Mouse (Mus musculus): ENCODE results near the gene Lats1.

The Lats1 gene

DNA sequence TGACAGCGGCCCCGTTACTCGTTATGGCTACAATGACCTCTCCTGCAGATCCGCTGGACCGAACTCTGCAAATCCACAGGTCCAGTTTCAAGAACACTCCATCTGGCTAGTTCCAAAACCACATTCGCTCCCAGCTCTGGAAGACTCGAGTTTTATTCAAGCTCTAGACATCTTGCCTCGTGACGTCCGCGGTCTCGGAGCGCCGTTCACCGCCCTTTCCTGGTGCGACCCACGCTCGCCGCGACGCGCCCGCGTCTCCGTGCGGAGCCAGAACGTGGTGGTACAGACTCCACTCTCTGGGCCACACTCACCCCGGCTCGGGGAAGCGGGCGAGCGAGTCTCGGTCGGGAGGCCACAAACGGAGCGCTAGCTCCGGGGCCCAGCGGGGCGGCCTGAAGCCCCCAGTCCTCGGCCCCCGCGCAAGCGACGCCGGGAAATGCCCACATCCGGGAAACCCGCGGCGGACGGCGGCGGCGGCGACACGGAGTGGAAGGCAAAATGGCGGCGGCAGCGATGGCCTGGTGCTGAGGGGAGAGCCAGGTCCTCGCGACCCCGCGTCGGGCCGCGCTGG lies at the start of gene Lats1, which contains the start of gene Pcmt1:
TSS of gene Lats1 (plus strand) at position 484 of the 571 bp plus-strand sequence.
TSS of gene Pcmt1 (minus strand) at position 406 of the 571 bp plus-strand sequence.
- DNase-seq, result peak; percentile 88

DNA sequence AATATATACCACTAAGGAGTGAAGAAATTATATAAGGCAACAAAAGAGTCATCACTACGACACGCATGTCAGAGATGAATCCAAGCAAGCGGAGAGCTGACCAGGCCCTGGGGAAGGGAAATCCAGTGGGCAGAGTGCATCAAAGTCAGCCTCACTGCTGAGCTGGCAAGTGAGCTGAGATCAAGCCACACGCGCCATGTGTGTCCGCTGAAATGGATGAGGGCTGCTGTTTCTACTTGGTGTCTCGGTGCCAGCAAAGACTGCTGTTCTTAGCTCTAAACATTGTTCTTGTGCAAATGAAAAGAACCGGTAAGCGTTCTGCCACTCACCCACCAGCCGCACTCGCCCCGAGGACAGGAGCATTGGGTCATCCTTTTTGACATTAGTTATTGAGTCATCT lies 40.6 kb upstream of the Lats1 start:
- no peak for DNase-seq

DNA sequence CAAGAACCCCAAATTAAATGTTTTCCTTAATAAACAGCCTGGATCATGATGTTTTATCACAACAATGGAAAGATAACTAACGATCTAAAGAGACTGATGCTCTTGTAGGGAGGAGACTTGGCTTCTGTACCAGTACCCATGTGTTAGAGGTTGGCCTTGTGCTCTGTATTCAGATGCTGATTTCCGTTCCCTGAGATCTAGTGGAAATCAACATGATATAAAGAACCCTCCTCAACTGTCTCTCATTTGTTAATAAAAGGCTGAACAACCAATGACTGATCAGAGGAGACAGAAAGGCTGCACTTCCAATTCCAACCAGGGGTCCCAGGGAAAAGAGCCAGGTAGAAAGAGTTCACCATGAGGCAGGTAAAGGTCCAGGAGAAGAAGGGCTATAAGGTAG lies 35.1 kb upstream of the Lats1 start:
- DNase-seq, result no peak

DNA sequence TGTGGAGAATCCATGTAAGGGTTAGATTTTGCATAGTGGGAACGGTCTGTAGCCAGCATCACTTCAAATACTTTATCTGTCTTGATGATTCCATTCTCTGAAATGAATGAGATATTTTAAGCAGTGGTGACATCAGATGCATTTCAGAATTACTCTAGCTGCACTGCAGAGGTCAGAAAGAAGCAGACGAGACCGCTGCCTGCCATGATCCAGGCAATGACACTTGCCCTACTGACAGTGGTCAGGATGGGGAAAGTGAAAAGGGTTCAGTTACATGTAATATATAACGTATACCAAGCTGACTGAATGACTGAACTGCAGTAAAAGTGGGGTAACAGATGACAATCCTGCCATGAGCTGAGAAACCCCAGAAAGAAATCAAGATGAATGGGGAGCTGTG lies 32.0 kb upstream of the Lats1 start:
- no peak for DNase-seq

DNA sequence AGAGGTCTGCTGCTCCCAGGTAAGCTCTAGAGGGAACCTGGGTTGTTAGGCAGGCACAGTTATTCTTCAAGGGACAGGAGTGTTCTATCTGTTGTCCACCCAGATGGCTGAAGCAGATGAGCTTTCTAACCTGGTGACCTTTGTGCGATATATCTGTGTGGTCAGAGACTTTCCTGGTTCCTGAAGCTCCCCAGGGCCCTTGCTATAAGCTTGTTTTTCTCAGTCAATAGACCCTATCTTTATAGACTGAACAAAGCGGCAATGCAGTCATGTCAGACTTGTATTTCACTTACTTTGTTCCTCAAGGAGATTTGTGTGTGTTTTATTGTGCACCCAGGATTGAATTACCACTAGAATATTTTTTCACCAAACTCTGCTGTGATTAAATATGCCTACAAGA lies 30.0 kb upstream of the Lats1 start:
- DNase-seq, result no peak

DNA sequence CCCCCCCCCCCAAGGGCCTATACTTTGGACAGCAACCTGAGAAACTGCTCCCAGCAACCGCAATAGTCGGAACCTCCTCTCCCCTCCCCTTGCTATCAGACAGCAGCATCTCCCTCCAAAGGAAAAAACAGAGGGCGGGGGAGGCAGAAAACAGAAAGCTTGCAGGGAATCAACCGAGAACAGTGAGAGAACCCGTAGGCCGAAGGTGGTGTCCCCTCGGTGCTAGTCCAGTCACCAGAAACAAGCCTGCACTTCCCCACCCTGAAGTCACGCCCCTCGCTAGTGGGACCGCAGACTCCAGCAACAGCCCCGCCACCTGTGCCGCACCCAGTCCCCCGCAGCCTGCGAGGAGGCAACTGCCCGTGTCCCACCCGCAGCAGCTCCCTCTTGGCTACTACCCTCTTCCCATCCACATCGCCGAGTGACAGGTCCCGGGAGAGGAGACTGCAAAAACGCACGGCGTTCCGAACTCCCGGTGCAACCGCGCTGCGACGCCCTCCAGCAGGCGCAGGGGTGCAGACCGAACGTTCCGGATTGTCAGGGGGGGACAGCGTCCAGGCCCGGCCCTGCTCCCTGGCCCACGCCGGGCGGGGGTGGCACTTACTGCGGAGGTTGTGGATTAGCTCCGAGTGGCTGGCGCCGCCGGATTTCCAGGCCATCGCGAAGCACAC lies 18.4 kb upstream of the Lats1 start:
- no peak for DNase-seq

DNA sequence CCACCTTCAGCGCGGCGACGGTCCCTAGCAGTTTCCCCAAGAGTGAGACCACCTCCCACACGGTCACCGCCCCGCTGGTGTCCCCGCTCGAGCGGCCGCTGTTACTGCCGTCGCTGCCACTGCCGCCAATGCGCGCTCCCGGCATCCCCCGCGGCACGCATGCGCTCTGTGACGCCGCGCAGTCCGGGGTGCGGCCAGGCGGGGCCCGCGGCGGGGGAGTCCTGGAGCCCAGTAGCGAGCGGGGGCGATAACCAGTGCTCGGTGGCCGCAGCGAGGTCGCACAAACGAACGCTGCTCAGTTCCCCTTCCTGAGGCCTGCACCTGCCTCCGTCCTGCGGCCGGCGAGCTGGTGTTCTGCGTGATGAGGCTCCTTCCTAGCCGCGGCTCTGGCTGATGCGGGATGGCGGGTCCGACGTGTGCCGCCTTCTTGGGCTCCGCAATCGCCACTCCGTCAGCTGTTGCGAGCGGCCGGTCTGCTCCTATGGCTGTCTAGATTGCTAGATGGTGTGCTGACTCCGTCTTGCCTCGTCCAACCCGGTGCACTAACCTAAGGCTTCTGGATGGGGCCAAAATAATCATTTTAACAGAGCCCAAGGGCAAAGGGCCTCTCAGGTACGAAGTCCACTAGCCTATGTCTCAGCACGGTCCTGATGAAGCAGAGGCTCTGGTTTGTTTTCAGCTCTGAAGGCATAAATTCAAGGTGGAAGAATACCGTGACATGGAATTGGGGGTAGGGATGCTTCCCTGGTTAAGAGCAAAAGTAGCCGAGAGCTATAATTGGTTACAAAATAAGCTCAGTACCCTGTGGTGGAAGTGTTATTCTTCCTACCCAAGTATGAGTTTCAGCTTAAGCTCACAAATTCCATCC lies 17.6 kb upstream of the Lats1 start:
- peak; percentile 94 for DNase-seq

DNA sequence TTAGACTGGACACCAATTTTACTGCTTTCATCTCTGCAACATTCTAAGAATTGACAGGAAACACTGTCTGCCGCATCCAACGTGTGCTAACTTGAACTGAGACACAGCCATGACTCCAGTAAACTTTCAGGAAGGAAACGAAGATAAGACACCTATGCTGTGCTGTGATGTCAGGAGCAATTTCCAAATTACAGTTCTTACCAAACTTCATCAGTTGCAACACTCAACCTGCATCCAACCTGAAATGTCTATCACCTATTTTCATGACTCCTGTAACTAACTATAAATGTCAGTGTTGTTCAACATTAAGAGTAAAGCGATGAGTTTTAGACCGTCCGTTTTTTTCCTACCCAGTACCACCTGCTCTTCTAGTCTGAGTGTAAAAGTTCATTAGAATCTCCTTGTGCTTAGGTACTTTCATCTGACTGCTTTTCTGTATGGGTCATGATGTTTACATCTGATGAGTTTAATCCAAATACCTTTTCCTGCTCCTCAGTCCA lies 16.9 kb upstream of the Lats1 start:
- DNase-seq, result no peak

DNA sequence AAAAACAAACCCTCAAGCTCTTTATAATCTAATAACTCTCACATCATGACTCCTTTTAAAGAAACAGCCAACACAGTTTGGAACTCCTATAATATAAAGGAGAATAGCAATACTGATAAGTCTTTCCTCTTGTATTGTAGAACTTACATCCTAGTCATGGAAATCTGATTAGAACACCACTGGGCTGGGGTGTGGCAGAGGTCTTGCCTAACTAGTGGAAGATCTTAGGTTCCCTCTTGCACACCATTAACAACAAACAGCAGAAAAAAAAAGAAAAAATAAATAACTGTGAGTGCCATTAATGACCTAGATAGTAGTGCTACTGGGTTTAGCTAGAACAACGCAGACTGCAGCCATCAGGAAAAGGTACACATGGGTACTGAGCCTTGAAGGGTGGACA lies 16.1 kb upstream of the Lats1 start:
- no peak for DNase-seq

DNA sequence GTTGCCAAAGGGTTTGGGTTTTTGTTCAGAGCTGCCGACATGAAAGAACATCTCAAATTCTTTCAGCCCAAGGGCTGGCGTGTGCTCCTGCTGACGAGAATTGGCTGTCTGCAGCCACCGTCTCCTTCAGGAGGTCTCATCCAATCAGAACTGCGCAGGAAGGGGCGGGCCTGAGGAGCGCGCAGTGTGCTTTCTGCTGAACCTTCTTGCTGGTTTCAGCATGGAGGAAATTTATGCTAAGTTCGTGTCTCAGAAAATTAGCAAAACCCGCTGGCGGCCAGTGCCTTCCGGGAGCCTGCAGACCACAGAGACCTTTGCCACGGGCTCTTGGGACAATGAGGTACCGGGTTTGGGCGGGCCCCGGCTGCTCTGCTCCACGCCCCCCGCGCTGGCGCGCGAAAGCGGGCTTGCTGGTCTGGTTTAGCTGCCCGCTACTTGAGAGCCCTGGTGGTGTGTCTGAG lies 13.6 kb upstream of the Lats1 start, which contains the start of gene Nup43:
TSS of gene Nup43 (plus strand) at position 162 of the 461 bp plus-strand sequence.
- peak; percentile 92 for DNase-seq

DNA sequence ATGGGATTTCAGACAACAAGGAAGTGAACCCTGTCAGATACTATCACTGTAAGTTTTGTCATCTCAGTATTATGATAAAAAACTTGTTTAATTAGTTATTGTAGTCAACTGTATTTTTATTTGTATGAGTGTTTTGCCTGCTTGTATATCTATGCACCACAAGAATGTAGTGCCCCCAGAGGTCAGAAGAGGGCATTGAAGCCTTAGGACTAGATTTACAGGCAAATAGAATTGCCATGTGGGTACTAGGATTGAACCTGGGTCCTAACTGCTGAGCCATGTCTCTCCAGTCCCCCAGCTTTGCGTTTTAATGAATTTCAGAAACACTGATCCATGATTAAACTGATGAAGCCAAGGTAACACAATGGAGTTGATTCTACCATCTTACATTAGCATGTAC lies 7.3 kb upstream of the Lats1 start:
- no peak for DNase-seq

DNA sequence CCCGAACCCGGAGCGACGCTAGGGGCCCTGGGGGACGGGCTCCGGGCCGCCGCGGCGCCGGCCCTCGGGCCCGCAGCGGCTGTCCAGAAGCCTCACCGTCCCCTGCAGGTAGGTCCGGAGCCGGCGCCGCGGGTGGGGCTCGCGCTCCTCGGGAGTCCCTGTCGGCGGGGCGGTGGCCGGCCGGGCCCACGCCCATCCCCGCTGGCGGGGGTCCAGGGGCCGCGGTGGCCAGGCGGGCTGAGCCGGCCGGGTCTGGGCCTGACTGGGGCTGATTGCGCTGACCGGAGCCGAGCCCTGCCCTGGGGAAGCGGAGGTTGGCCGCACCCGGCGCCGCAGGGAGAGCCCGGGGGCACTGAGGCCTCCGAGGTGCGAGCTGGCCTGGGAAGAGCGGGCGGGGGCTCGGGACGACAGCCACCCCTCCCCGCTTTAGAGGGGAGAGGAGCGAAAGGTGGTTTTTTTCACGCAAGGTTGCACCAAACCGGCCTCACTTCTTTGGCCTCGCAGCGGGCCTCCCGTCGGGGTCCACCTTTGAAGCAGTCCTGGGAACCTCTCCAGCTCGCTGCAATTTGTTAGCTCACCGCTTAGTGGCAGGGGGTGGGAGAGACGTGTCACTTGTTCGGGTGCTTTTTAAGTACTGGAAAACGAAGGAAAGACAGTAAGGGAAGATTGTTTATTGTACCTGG lies 470 bp downstream of the Lats1 start:
- peak; percentile 48 for DNase-seq

DNA sequence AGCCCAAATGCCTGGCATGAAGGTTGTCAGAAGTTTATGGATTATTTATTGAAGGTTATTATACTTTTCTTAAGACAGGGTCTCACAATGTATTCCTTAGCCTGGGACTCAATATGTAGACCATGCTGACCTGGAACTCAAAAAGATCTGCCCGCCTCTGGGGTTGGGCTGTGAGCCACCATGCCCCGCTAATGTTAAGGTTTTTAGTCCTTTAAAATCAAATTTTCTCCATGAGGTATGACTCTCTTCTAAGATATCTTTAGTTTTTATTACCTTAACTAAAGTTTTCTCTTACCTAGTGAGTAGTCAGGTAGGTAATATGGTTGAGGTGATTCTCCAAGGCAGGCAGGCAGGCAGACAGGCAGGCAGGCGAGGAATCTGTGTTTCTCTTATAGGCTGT lies 1.2 kb downstream of the Lats1 start:
- DNase-seq, result no peak

DNA sequence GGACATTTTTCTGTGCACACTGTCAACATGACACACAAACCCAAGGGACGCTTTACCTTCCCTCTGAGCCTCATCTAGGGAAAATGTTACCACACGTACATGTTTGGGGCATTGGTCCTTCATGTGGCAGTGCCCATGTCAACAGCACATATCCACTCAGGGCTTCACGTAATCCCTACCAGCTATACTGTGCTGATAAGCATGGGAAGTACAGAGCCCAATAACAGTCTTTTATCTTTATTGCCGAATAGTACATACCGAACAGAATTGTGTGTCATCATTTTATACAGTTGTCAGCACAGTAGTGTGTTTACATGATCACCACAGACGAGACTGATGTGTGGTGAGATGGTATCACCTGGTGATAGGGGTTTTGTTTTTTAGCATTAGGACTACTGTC lies 5.9 kb downstream of the Lats1 start:
- no peak for DNase-seq

DNA sequence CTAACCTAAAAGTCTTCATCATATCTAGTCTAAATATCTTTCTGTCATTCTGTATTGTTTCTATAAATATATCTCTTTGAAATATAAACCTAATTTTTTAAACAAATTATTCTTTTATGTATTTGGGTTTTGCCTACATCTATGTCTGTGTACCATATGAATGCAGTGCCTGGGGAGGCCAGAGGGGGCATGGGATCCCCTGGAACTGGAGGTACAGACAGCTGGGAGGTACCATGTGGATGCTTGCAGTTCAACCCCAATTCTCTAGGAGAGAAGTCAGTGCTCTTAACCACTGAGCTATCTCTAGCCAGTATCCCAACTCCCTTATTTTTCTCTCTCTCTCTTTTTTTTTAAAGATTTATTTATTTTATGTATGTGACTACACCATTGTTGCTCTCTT lies 14.3 kb downstream of the Lats1 start:
- DNase-seq, result no peak

DNA sequence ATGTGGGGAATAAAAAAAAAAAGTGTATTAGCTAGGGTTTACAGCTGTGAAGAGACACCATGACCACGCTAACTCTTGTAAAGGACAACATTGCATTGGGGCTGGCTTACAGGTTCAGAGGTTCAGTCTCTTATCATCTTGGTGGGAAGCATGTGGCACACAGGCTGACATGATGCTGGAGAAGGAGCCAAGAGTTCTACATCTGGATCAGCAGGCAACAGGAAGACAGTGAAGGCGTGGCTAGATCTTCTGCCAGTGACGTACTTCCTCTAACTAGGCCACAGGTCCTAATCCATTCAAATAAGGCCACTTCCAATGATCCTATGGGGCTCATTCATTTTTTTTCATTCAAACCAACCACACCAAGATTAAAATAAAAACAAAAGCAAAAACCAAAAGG lies 19.1 kb downstream of the Lats1 start:
- DNase-seq, result no peak

DNA sequence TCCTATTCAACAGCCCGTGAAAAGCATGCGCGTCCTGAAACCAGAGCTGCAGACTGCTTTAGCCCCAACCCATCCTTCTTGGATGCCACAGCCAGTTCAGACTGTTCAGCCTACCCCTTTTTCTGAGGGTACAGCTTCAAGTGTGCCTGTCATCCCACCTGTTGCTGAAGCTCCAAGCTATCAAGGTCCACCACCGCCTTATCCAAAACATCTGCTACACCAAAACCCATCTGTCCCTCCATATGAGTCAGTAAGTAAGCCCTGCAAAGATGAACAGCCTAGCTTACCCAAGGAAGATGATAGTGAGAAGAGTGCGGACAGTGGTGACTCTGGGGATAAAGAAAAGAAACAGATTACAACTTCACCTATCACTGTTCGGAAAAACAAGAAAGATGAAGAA lies 21.6 kb downstream of the Lats1 start:
- no peak for DNase-seq

DNA sequence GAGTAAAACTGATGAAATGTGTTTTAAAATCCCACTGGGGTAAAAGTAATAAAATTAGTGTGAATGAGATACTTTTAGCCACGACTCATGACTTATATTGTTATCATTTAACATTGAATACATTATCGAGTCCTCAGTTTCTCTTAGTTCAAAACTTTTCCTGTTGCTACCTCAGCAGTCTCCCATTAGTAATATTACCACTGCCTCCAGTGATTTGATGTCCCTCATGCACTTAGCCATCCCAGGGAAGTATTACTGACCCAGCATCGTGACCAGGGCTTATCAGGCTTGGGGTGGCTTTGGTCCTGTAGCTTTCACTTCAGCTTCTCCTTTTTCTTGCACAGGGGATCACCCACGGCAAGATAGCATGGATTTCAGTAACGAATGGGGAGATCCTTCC lies 29.1 kb downstream of the Lats1 start:
- DNase-seq, result no peak

DNA sequence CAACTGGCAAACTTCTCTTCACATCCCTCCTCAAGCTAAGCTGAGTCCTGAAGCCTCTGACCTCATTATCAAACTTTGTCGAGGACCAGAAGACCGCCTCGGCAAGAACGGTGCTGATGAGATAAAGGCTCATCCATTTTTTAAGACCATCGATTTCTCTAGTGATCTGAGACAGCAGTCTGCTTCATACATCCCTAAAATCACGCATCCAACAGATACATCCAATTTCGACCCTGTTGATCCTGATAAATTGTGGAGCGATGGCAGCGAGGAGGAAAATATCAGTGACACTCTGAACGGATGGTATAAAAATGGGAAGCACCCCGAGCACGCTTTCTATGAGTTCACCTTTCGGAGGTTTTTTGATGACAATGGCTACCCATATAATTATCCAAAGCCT lies 31.5 kb downstream of the Lats1 start:
- DNase-seq, result no peak

DNA sequence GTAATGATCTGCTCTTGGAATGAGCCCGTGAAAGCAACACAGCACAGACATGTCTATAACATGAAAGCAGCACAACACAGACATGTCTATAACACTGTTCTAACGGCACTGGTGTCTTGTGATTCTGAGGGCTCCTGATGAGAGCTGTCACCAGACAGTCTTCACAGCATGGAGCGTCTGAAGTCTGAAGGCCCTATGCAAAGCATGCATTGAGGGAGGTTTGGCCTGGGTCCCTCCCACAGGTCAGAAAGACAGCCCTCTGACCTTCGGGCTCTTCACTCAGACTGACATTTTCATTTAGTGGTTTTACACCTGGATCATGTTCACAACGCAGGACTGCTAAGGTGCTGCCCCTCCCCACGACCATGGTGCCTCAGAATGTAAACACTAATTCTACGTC lies 34.0 kb downstream of the Lats1 start:
- no peak for DNase-seq

DNA sequence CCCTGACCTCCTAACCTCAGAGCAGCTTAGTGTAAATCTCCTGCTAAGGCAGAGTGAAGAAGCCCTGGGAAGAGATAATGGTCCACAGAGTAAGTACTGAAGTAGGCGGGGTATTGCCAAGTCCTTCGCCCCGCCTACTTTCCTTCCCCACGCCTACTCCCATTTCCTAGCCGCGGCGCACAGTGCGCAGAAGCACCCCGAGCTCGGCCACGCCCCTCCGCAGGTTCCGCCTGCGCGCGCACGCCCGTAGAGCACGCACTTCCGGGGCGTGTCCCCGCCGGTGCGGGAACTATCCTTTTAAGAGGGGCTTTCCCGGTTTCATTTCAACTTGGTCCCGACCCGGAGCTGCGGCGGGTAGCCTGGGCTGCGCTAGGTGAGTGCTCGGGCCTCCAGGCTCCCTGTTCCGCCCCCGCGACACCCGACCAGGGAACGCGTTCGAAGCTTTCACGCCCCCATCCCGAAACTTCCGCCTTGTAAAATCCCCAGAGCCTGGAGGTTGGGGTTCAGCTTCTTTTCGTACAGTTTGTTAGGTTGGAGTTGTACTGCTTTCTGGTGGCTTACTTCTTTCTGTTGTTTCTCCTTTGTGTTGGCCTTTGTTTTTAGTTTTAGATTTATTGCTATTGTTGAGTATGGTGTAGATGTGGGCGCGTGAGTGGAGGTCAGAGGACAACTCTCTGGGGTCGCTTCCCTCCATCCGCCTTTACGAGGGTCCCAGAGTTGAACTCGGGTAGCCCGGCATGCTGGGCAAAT lies 44.9 kb downstream of the Lats1 start, which contains the start of gene Katna1:
TSS of gene Katna1 (plus strand) at position 250 of the 750 bp plus-strand sequence.
- peak; percentile 94 for DNase-seq

DNA sequence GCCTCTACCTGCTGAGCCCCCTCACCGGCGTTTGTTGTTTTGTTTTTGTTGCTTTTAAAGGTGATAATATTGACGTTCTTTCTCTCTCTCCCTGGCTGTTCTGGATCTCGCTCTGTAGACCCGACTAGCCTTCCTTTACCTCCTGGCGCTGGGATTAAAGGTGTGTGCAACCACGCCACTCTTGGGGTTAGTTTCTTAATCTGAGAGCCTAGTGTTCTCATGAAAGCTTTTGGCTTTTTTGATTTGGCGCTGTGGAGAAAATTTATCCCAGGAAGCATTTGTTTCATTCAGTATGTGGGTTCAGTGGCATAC lies 45.4 kb downstream of the Lats1 start:
- DNase-seq, result no peak
